Mouse (Mus musculus) stomach, postnatal 0 days (tissue): ENCODE results near the gene Rftn1. TPM values are rescaled to one million over a fixed set of nuclear protein-coding genes. Genes with fewer than 3 reads are reported as not detected.
A peak's percentile ranks its signal among the peaks of the same experiment; 100 is the strongest.

ENCODE experiments used
- ATAC-seq: fragments of 200-750 bp; cut with Nextera tagmentation; 2 replicates; pipeline ENCODE4 v1.8.0; 2017; ENCODE audit not compliant: low FRiP score, low TSS enrichment
- DNase-seq: peaks from one replicate; pipeline ENCODE4 v3.0.0-alpha.2; 2016; ENCODE audit warnings: low spot score
- H3K27ac ChIP-seq: fragments of 300-500 bp; sonication (generic); replicated peaks from 2 replicates; pipeline ENCODE4 v1.5.1; 2014; ENCODE audit warnings: mild to moderate bottlenecking, control low read depth
- H3K27me3 ChIP-seq: fragments of 300-500 bp; sonication (generic); 2 replicates; pipeline ENCODE4 v1.6.1; 2014; ENCODE audit warnings: low read length; ENCODE audit not compliant: control insufficient read depth, insufficient read depth
- H3K36me3 ChIP-seq: fragments of 300-500 bp; sonication (generic); 2 replicates; pipeline ENCODE4 v1.6.1; 2014; ENCODE audit warnings: low read length, mixed read lengths; ENCODE audit not compliant: control insufficient read depth, insufficient read depth
- H3K4me1 ChIP-seq: fragments of 300-500 bp; sonication (generic); replicated peaks from 2 replicates; pipeline ENCODE4 v1.6.1; 2014; ENCODE audit warnings: antibody characterized with exemption; ENCODE audit not compliant: control insufficient read depth, insufficient read depth
- H3K4me2 ChIP-seq: fragments of 300-500 bp; sonication (generic); replicated peaks from 2 replicates; pipeline ENCODE4 v1.6.1; 2014; ENCODE audit warnings: low read depth, mild to moderate bottlenecking, control low read depth, moderate library complexity
- H3K4me3 ChIP-seq: fragments of 300-500 bp; sonication (generic); 2 replicates; pipeline ENCODE4 v1.5.1; 2014; ENCODE audit warnings: low read depth, low read length, control low read depth
- H3K9ac ChIP-seq: fragments of 300-500 bp; sonication (generic); 2 replicates; pipeline ENCODE4 v1.6.1; 2014; ENCODE audit warnings: mild to moderate bottlenecking, low read length, control low read depth, mixed read lengths
- H3K9me3 ChIP-seq: fragments of 300-500 bp; sonication (generic); 2 replicates; pipeline ENCODE4 v1.6.1; 2016; ENCODE audit warnings: low read length; ENCODE audit not compliant: control insufficient read depth
- CTCF ChIP-seq: IDR thresholded peaks from 2 replicates; pipeline ENCODE4 v1.5.1; 2016; ENCODE audit warnings: antibody characterized with exemption, low read depth, mild to moderate bottlenecking, moderate library complexity
- EP300 ChIP-seq: optimal IDR thresholded peaks from 2 replicates; pipeline ENCODE3; 2016; ENCODE audit warnings: antibody characterized with exemption
- WGBS: fragments of 180-500 bp; shearing (Covaris S2); extraction: QIAGEN DNeasy Blood & Tissue Kit; methylation state at CpG from one replicate; pipeline ENCODE4 v1.1.7; 2014; 5-methylcytosine and 5-hydroxymethylcytosine counted together
- polyA plus RNA-seq: library from polyadenylated mRNA; unstranded; fragments of >200 nt; fragmentation: Nextera tagmentation; extraction: Ambion mirVana; gene quantifications from 2 replicates; pipeline ENCODE4 v1.2.1, GENCODE M21; 2015

The Rftn1 gene
- polyA plus RNA-seq, 1 experiment from 2014 or later: 7.1 TPM

- Histone ChIP-seq H3K9me3 (no peaks in the 10 kb centered on the region), H3K36me3 (no peaks in the 10 kb centered on the region), H3K9ac (no peak overlapping the region), H3K27me3 (no peaks in the 10 kb centered on the region), H3K4me1 (no peaks in the 10 kb centered on the region), H3K4me2 (no peak overlapping the region), H3K27ac (no peak overlapping the region), H3K4me3 (no peak overlapping the region)
- no peak for TF ChIP-seq CTCF
- TF ChIP-seq EP300: no peak
- no peak for ATAC-seq
- DNase-seq: no peak
Measured at GRCm38 (mm10) chr17:50094596-50094995, 95.9 kb downstream of the Rftn1 start.

DNA sequence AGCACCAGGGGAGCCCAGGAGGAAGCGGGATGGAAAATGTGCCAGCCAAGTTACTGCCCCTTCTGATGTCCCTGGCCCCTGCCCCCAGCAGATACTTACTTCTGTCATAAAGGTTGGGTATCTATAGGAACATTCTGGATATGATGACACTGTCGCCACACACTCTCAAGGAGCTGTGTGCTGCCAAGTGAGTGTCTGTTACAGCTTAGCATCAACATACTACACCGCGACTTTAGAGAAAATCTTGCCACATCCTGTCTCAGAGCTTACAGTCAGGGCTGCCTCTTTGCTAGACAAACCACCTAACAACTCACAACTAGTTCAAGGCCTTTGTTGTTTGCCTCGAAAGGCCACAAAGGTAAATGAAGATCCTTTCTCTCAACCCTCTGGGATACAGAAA, 96.4 kb downstream of the Rftn1 start:
- DNase-seq (no peak), ATAC-seq (no peak)
- Histone ChIP-seq H3K27ac (no peak overlapping the region), H3K36me3 (no peaks in the 10 kb centered on the region), H3K9me3 (no peaks in the 10 kb centered on the region), H3K9ac (no peak overlapping the region), H3K4me1 (no peaks in the 10 kb centered on the region), H3K4me3 (no peak overlapping the region), H3K4me2 (no peak overlapping the region), H3K27me3 (no peaks in the 10 kb centered on the region)
- WGBS: 72% methylated on average over 5 of the region's 5 CpGs
- no peak for TF ChIP-seq EP300
- no peak for TF ChIP-seq CTCF

DNA sequence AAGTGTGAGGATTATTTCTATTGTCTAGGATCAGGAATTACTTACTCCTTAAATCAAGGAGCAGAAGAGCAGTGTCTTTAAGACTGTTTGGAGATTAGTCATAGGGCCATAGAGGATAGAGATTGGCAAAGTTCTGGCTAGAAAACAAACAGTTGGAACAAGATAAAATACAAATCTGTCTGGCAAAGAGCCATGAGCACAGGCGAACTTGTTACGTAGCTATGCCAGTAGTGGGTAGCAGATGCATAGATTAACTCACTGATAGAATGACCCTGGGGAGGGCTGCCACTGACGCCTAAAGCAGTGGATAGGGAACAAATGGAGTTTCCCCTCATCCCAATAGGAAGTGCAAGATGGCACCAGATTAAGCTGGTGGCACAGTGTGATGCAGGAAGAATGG, 97.1 kb downstream of the Rftn1 start:
- H3K4me3 ChIP-seq: no peak overlapping the region
- no peaks in the 10 kb centered on the region for H3K36me3 ChIP-seq
- ATAC-seq (no peak), DNase-seq (no peak)
- H3K27ac ChIP-seq: no peak overlapping the region
- H3K9me3 ChIP-seq: no peaks in the 10 kb centered on the region
- no peak for TF ChIP-seq EP300
- TF ChIP-seq CTCF: no peak
- no peaks in the 10 kb centered on the region for H3K27me3 ChIP-seq
- H3K4me1 ChIP-seq: no peaks in the 10 kb centered on the region
- no peak overlapping the region for H3K4me2 ChIP-seq
- H3K9ac ChIP-seq: no peak overlapping the region
- 56% methylated on average over 3 of the region's 3 CpGs for WGBS

DNA sequence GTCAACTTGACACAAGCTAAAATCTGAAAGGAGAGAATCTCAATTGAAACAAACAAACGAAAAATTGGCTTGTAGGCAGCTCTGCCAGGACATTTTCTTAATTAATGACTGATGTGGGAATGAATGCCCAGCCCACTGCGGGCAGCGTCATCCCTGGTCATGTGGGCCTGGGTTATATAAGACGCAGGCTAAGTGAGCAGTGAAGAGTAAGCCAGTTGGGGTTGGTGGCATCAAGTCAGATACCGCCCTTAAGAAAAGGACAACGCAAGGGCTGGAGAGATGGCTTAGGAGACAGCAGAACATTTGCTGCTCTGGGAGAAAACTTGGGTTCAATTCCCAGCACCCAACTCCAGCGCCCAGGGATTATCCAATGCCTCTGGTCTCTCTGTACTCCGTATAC, 97.6 kb downstream of the Rftn1 start:
- Histone ChIP-seq H3K4me1 (no peaks in the 10 kb centered on the region), H3K9me3 (no peaks in the 10 kb centered on the region), H3K36me3 (no peaks in the 10 kb centered on the region), H3K4me3 (no peak overlapping the region), H3K27me3 (no peaks in the 10 kb centered on the region), H3K4me2 (no peak overlapping the region), H3K27ac (0 out of 2 replicates have a peak overlapping the region, but pooled peaks have one; percentile 18), H3K9ac (no peak overlapping the region)
- ATAC-seq: no peak
- DNase-seq: no peak
- 85% methylated on average over 8 of the region's 8 CpGs for WGBS
- TF ChIP-seq EP300: no peak
- TF ChIP-seq CTCF: no peak

- no peak for DNase-seq
- WGBS: 56% methylated on average over 6 of the region's 6 CpGs
Measured at GRCm38 (mm10) chr17:50091829-50092228, 98.6 kb downstream of the Rftn1 start.

DNA sequence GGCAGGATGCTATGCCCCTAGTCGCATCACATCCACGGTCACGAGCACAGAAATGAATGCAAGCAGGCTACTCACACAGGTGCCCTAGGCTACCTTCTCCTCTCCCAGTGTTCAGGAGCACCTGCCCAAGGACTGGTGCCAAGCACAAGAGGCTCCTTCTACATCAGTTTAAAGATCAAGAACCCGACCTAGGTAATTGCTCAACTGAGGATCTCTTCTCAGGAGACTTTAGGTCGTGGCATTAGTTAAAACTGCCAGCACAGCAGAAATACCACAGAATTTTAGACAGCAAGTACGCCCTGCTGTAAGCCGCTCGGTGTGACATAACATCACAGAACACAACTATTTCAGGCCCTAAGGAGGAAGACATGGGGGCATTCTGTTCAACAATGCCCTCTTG, 100.7 kb downstream of the Rftn1 start:
- Histone ChIP-seq H3K4me1 (no peaks in the 10 kb centered on the region), H3K9ac (no peak overlapping the region), H3K4me2 (no peak overlapping the region), H3K9me3 (no peaks in the 10 kb centered on the region), H3K4me3 (no peak overlapping the region), H3K36me3 (no peaks in the 10 kb centered on the region), H3K27me3 (no peaks in the 10 kb centered on the region), H3K27ac (no peak overlapping the region)
- ATAC-seq: no peak
- TF ChIP-seq CTCF (no peak), EP300 (no peak)
- no peak for DNase-seq
- WGBS: 89% methylated on average over 8 of the region's 8 CpGs

More at GRCm38 (mm10) chr17:50091829-50092228, 98.6 kb downstream of the Rftn1 start:
- Histone ChIP-seq H3K9me3 (no peaks in the 10 kb centered on the region), H3K4me2 (no peak overlapping the region), H3K27me3 (no peaks in the 10 kb centered on the region), H3K4me1 (no peaks in the 10 kb centered on the region), H3K4me3 (no peak overlapping the region), H3K36me3 (no peaks in the 10 kb centered on the region), H3K27ac (no peak overlapping the region), H3K9ac (no peak overlapping the region)
- ATAC-seq: no peak
- TF ChIP-seq CTCF (no peak), EP300 (no peak)
